Mouse (Mus musculus): ENCODE measurements around the gene Cd38.

- TF ChIP-seq CTCF (IDR thresholded peaks at IDR 0.05; ENCODE audit: low read depth, low read length): no peak
- TF ChIP-seq POLR2A (IDR thresholded peaks at IDR 0.05; ENCODE audit: extremely low read depth, insufficient read depth, low read length): no peak
Measured at GRCm38 (mm10) chr5:43848275-43848674, 20.1 kb upstream of the Cd38 start.
